Mouse (Mus musculus) intestine, embryonic 16.5 days (tissue): ENCODE results near the gene Klra10. TPM values are rescaled to one million over a fixed set of nuclear protein-coding genes. Genes with fewer than 3 reads are reported as not detected.
"Not testable (repeated sequence)": the region's sequence is repeated elsewhere in the genome, so short reads cannot be mapped to it uniquely, and the experiment has no call there.

Experiments used
- ATAC-seq: fragments of 200-750 bp; cut with Nextera tagmentation; 2 replicates; pipeline ENCODE4 v1.8.0; 2017; ENCODE audit warnings: moderate TSS enrichment, moderate library complexity
- H3K27ac ChIP-seq: fragments of 300-500 bp; sonication (generic); 2 replicates; pipeline ENCODE4 v1.5.1; 2014; ENCODE audit warnings: mild to moderate bottlenecking, low read length
- H3K27me3 ChIP-seq: fragments of 300-500 bp; sonication (generic); replicated peaks from 2 replicates; pipeline ENCODE4 v1.6.1; 2014; ENCODE audit warnings: low read length, control low read depth, mixed read lengths; ENCODE audit not compliant: control insufficient read depth, insufficient read depth
- H3K36me3 ChIP-seq: fragments of 300-500 bp; sonication (generic); 2 replicates; pipeline ENCODE4 v1.6.1; 2014; ENCODE audit warnings: low read length, control low read depth; ENCODE audit not compliant: control insufficient read depth, insufficient read depth
- H3K4me1 ChIP-seq: fragments of 300-500 bp; sonication (generic); 2 replicates; pipeline ENCODE4 v1.6.1; 2014; ENCODE audit warnings: low read length, control low read depth, mixed read lengths; ENCODE audit not compliant: control insufficient read depth, insufficient read depth
- H3K4me2 ChIP-seq: fragments of 300-500 bp; sonication (generic); 2 replicates; pipeline ENCODE4 v1.6.1; 2014; ENCODE audit warnings: low read depth, low read length, control low read depth
- H3K4me3 ChIP-seq: fragments of 300-500 bp; sonication (generic); 2 replicates; pipeline ENCODE4 v1.5.1; 2014; ENCODE audit warnings: mild to moderate bottlenecking, low read length
- H3K9ac ChIP-seq: fragments of 300-500 bp; sonication (generic); 2 replicates; pipeline ENCODE4 v1.6.1; 2014; ENCODE audit warnings: low read depth, low read length
- H3K9me3 ChIP-seq: fragments of 300-500 bp; sonication (generic); 2 replicates; pipeline ENCODE4 v1.6.1; 2016; ENCODE audit warnings: low read length, control low read depth; ENCODE audit not compliant: control insufficient read depth
- WGBS: fragments of 180-500 bp; shearing (Covaris S2); extraction: QIAGEN DNeasy Blood & Tissue Kit; methylation state at CpG from one replicate; pipeline ENCODE4 v1.1.7; 2014; 5-methylcytosine and 5-hydroxymethylcytosine counted together
- polyA plus RNA-seq: library from polyadenylated mRNA; unstranded; fragments of >200 nt; fragmentation: Nextera tagmentation; extraction: Ambion mirVana; gene quantifications from 2 replicates; pipeline ENCODE4 v1.2.1, GENCODE M21; 2015

Klra10 gene
- polyA plus RNA-seq = not detected in 2 replicates

DNA sequence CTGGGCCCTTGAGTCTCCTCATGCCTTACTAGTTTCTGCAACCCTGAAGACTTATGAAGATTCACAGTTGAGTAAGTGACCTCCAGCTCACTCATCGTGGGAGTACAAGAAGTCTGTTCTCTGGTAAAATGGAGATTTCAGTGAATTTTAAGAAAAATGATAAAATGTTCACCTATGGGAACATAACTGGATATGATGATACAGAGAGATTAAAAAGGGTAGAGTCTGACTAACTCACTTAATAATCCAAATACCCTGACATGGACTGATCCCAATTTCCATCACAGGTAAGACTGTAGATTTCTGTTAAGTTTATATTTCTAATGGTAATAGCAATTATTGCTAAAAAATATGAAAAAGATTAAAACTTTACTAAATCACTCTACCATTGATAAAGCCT, at the start of gene Klra10:
Gene Klra10, minus strand, starts transcription at position 101 of the 400 bp plus-strand sequence.
- H3K4me1 ChIP-seq, H3K9ac ChIP-seq, ATAC-seq, H3K4me3 ChIP-seq, H3K27ac ChIP-seq, H3K9me3 ChIP-seq, H3K27me3 ChIP-seq, H3K4me2 ChIP-seq, H3K36me3 ChIP-seq: not testable (repeated sequence)
- 68% methylated on average over 1 of the region's 1 CpGs for WGBS

DNA sequence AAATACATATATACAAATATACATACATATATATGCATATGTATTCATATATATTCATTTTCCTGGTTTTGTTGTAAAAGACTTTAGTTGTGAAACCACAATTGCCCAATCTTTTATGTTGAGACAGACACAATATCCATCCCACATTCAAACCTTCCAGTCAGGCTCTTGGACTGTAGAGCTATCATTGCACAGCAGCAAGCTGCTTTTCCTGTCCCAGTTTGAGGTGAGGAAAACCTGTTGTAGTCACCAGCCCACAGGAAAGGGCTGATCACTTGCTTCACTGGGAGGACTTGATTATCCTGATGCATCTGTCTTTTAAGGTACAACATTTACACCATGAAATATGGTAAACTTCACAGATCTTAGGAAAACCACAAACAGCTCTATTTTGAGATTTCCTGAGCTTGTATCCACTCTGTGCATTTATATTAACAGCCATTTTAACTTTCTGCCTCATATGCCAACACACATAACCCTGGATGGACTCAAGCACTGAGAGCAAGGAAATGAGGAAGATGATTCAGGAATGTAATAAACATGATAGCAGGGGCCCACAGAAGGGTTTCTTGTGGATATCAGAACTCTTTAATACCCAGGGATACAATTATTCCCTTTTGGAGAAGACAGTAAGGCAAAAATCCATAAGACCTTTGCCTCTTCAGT, 6.4 kb upstream of the Klra10 start:
- H3K4me2 ChIP-seq = no peak overlapping the region
- no peaks in the 10 kb centered on the region for H3K9me3 ChIP-seq
- no peaks in the 10 kb centered on the region for H3K27me3 ChIP-seq
- no peaks in the 10 kb centered on the region for H3K36me3 ChIP-seq
- H3K9ac ChIP-seq = no peak overlapping the region
- H3K4me1 ChIP-seq = no peaks in the 10 kb centered on the region
- no peak overlapping the region for H3K4me3 ChIP-seq
- H3K27ac ChIP-seq = no peak overlapping the region
- ATAC-seq = no peak

DNA sequence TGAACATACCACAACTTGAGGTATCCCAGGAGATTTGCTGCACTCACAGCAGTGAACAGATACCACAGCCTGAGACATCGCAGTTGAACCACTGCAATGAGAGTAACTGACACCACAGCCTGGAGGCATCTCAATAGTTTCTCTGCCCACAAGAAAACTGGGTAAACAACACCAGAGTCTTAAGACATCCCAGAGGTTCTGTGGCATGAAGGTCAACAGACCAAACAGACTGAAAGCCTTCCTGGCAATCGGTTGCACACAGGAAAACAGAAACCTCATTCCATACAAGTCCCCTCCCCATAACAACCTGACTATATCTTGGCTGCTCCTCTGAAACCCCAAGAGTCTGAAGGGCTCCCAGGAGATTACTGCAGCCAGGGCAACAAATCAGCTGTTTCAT, 26.4 kb downstream of the Klra10 start:
- H3K4me3 ChIP-seq = no peak overlapping the region
- no peak for ATAC-seq
- no peaks in the 10 kb centered on the region for H3K36me3 ChIP-seq
- no peaks in the 10 kb centered on the region for H3K4me1 ChIP-seq
- no peak overlapping the region for H3K9ac ChIP-seq
- no peak overlapping the region for H3K27ac ChIP-seq
- 87% methylated on average over 2 of the region's 2 CpGs for WGBS
- H3K27me3 ChIP-seq = no peaks in the 10 kb centered on the region
- H3K9me3 ChIP-seq = 0 out of 2 replicates have a peak, but pooled peaks cover 2% of the 10 kb centered on the region
- H3K4me2 ChIP-seq = no peak overlapping the region

DNA sequence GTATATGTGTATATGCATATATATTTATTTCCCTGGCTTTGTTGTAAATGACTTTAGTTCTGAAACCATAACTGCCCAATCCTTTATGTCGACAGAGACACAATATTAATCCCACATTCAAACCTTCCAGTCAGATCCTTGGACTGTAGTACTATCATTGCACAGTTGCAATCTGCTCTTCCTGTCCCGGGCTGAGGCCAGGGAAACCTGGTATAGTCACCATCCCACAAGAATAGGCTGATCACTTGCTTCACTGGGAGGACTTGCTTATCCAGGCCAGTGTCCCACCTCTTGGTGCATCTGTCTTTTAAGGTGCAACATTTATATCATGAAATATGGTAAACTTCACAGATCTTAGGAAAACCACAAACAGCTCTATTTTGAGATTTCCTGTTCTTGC, 44.2 kb downstream of the Klra10 start:
- Histone ChIP-seq H3K9ac (no peak overlapping the region), H3K4me1 (no peaks in the 10 kb centered on the region), H3K9me3 (no peaks in the 10 kb centered on the region), H3K4me2 (no peak overlapping the region), H3K27me3 (no peaks in the 10 kb centered on the region), H3K36me3 (no peaks in the 10 kb centered on the region), H3K27ac (no peak overlapping the region), H3K4me3 (no peak overlapping the region)
- WGBS = 73% methylated on average over 2 of the region's 2 CpGs
- no peak for ATAC-seq

DNA sequence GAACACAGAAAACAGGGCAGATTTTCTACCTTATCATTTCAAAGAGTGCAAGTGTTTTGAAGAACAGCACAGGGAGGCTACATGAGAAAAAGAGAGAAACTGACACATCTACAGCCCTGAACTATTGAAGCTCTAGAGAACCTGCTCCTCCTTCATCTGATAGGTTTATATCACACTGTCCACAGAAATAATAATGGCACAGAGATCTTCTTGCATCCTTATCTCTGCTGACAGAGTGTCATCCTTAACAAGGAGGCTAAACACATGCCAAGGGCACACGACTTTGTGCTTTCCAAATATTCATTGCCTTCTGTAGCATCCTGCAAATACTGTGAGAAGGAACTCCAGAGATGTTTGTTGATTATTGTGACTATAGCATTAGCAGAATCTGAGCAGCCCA, 45.1 kb downstream of the Klra10 start:
- WGBS = 50% methylated on average over 1 of the region's 1 CpGs
- no peak overlapping the region for H3K4me2 ChIP-seq
- H3K36me3 ChIP-seq = no peaks in the 10 kb centered on the region
- no peak overlapping the region for H3K9ac ChIP-seq
- ATAC-seq = no peak
- no peaks in the 10 kb centered on the region for H3K27me3 ChIP-seq
- H3K9me3 ChIP-seq = no peaks in the 10 kb centered on the region
- no peaks in the 10 kb centered on the region for H3K4me1 ChIP-seq
- no peak overlapping the region for H3K4me3 ChIP-seq
- H3K27ac ChIP-seq = no peak overlapping the region

DNA sequence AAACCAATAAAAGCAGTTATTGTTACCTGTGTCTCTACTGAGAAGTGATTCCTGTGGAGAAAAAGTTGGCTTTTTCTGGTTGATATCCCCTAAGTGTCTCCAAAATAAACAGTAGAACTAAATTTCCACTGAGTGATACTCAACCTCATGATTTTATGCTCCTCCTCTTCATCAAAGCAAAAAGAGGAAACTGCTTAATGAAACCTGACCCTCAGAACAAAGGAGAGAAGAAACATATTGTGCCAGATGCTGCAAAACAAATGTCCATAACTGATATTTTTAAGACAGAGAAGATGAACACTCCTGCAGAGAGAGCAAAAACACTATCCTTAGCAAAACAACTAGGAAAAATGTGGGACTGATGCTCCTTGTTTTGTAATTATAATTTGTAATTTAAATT, 48.5 kb downstream of the Klra10 start, which contains the start of gene Klra7:
Gene Klra7, minus strand, starts transcription at position 101 of the 400 bp plus-strand sequence.
- no peaks in the 10 kb centered on the region for H3K9me3 ChIP-seq
- H3K9ac ChIP-seq = no peak within 1 kb of the TSS
- no peaks in the 10 kb centered on the region for H3K4me1 ChIP-seq
- no peak within 1 kb of the TSS for H3K27ac ChIP-seq
- H3K4me2 ChIP-seq = no peak within 1 kb of the TSS
- no peaks in the 10 kb centered on the region for H3K36me3 ChIP-seq
- no peak within 1 kb of the TSS for H3K4me3 ChIP-seq
- ATAC-seq = no peak
- no peaks in the 10 kb centered on the region for H3K27me3 ChIP-seq

Other genes starting within 250 kb of the Klra10 start
- not detected in 2 replicates for gene Klra4, start 214.7 kb downstream of the Klra10 start, polyA plus RNA-seq
- not detected in 2 replicates for gene Klra8, start 152.0 kb downstream of the Klra10 start, polyA plus RNA-seq
- gene Klra9, start 88.8 kb downstream of the Klra10 start, polyA plus RNA-seq = not detected in 2 replicates
- gene Klra7, start 48.6 kb downstream of the Klra10 start, polyA plus RNA-seq = not detected in 2 replicates
- not detected in 2 replicates for gene Klra3, start 55.6 kb upstream of the Klra10 start, polyA plus RNA-seq
- gene Klra1, start 104.9 kb upstream of the Klra10 start, polyA plus RNA-seq = not detected in 2 replicates